8 mouse cellular contexts compared by ENCODE assay signal in the genomic region with DNA sequence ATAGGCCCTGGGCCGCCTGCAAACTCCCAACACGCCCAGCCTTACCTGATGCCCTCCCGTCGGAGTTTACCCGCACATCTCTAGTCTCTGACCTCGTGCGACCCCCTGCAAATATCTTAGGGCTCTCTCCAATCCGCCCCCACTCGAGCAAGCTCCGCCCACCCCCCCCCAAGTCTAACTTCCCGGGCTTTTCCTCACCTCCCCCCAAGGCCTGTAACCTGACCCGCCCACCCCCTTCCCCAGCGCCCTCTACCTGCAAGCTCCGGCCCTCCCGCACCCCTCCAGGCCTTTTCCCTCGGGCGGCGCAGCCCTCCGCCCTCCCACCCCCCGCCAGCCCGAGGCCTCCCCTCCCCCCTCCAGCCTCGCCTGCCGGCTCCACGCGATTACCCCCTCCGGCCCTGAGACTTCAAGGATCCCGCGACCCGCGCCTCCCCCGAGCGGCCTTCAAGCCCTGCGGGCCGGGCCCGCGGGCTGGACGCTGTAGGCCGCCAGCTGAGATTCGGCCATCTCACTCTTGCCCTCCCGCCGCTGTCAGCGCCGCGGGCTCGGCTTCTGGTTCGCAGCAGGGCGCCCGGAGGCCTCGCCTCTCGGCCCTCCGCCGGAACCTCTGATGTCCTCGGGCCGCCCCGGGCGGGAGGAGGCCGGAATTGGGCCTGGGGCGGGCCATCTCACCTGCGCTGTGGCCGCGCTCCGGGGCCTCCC. TPM values are rescaled to one million over a fixed set of nuclear protein-coding genes. Genes with fewer than 3 reads are reported as not detected.
DNase-seq lines count a peak whose midpoint lies in the region; ATAC-seq and TF ChIP-seq lines count a peak whose summit lies in the region.

No protein-coding gene starts in this region.

- under 1% methylated on average over 57 of the region's 62 CpGs for WGBS in kidney, adult 2 months
- WGBS in forebrain, embryonic 15.5 days: under 1% methylated on average over 57 of the region's 62 CpGs
- under 1% methylated on average over 51 of the region's 62 CpGs for WGBS in midbrain, embryonic 16.5 days

- H3K27ac ChIP-seq in kidney, adult 2 months (ENCODE audit: insufficient read depth, low read depth, low read length): peak overlapping the region; percentile 73
- H3K27ac ChIP-seq in forebrain, embryonic 15.5 days (replicated peaks): peak overlapping the region; percentile 88
- H3K27ac ChIP-seq in midbrain, embryonic 16.5 days (ENCODE audit: low read length): peak overlapping the region; percentile 87

- peak overlapping the region; percentile 87 for H3K4me2 ChIP-seq in forebrain, embryonic 15.5 days (replicated peaks)
- peak overlapping the region; percentile 92 for H3K4me2 ChIP-seq in midbrain, embryonic 16.5 days (ENCODE audit: low read length)

- TF ChIP-seq CTCF in kidney, adult 2 months (conservative IDR thresholded peaks at IDR 0.05; ENCODE audit: insufficient read depth, insufficient read length, low read depth, low read length): no peak

- no peaks in the 10 kb centered on the region for H3K27me3 ChIP-seq in kidney, adult 2 months (replicated peaks; ENCODE audit: control insufficient read depth, insufficient read depth, low read length)
- no peaks in the 10 kb centered on the region for H3K27me3 ChIP-seq in forebrain, embryonic 15.5 days
- H3K27me3 ChIP-seq in midbrain, embryonic 16.5 days (ENCODE audit: control insufficient read depth, insufficient read depth, low read depth, low read length): no peaks in the 10 kb centered on the region

- H3K9ac ChIP-seq in forebrain, embryonic 15.5 days (replicated peaks): peak overlapping the region; percentile 99
- peak overlapping the region; percentile 99 for H3K9ac ChIP-seq in midbrain, embryonic 16.5 days (ENCODE audit: low read depth, low read length)

- no peaks in the 10 kb centered on the region for H3K9me3 ChIP-seq in forebrain, embryonic 15.5 days
- H3K9me3 ChIP-seq in midbrain, embryonic 16.5 days (replicated peaks; ENCODE audit: control insufficient read depth, low read length, poor library complexity, severe bottlenecking): no peaks in the 10 kb centered on the region

- intact Hi-C loops in gastrocnemius, postnatal 14 days (cut with DNase I; ENCODE audit: low total_unique reads): no loop called here

- ATAC-seq in forebrain, embryonic 15.5 days (replicated peaks): peak; percentile 29
- ATAC-seq in midbrain, embryonic 16.5 days: peak; percentile 19

- TF ChIP-seq POLR2A in kidney, adult 2 months (IDR thresholded peaks at IDR 0.05; ENCODE audit: low read depth, low read length): no peak

- H3K4me3 ChIP-seq in kidney, adult 2 months (ENCODE audit: insufficient read depth, low read depth, low read length): peak overlapping the region; percentile 88
- peak overlapping the region; percentile 98 for H3K4me3 ChIP-seq in forebrain, embryonic 15.5 days
- H3K4me3 ChIP-seq in midbrain, embryonic 16.5 days (ENCODE audit: low read depth, low read length): peak overlapping the region; percentile 100

- no peaks in the 10 kb centered on the region for H3K36me3 ChIP-seq in kidney, adult 2 months (ENCODE audit: control insufficient read depth, insufficient read depth, low read length)
- peaks cover 8% of the 10 kb centered on the region; the same call in 1 of the 2 replicates for H3K36me3 ChIP-seq in forebrain, embryonic 15.5 days
- H3K36me3 ChIP-seq in midbrain, embryonic 16.5 days (ENCODE audit: control insufficient read depth, insufficient read depth, low read length): peaks cover 3% of the 10 kb centered on the region; the same call in 1 of the 2 replicates

- DNase-seq in kidney, adult 2 months: peak; percentile 54
- no peak for DNase-seq in kidney, adult 8-10 months
- DNase-seq in R1 (ENCODE audit: low read depth, low spot score): peak; percentile 91
- DNase-seq in kidney, postnatal 36 days: peak; percentile 34 to 59
- DNase-seq in layer of hippocampus, postnatal 36 days: no peak
- no peak for DNase-seq in gastrocnemius, postnatal 14 days

- peaks cover 26% of the 10 kb centered on the region for H3K4me1 ChIP-seq in kidney, adult 2 months (ENCODE audit: control insufficient read depth, insufficient read depth, low read length)
- H3K4me1 ChIP-seq in forebrain, embryonic 15.5 days: peaks cover 46% of the 10 kb centered on the region
- H3K4me1 ChIP-seq in midbrain, embryonic 16.5 days (ENCODE audit: control insufficient read depth, insufficient read depth, low read length): peaks cover 37% of the 10 kb centered on the region

RNA-seq across cellular contexts. Expression of a gene that starts 0.5 kb away (rescaled TPM):
- polyA plus RNA-seq in kidney, adult 2 months (2012; rRNA removed): 85.8 and 93.9 TPM in 2 replicates
- polyA plus RNA-seq in forebrain, embryonic 15.5 days (2015; fragmentation: Nextera tagmentation; extraction: Ambion mirVana): 15.5 and 16.4 TPM in 2 replicates
- polyA plus RNA-seq in midbrain, embryonic 16.5 days (2015; fragmentation: Nextera tagmentation; extraction: Ambion mirVana): 13.0 and 14.2 TPM in 2 replicates
- 10 to 100 TPM; 85.9 to 92.2 TPM for total RNA-seq in layer of hippocampus, postnatal 36 days (2021)
- 10 to 100 TPM; 25.7 to 33.6 TPM for total RNA-seq in gastrocnemius, postnatal 14 days (2021)

RNA-seq across cellular contexts. Expression of a gene that starts 1.0 kb away (rescaled TPM):
- 73.7 and 98.9 TPM in 2 replicates for polyA plus RNA-seq in kidney, adult 2 months (2012; rRNA removed)
- 62.4 and 64.0 TPM in 2 replicates for polyA plus RNA-seq in forebrain, embryonic 15.5 days (2015; fragmentation: Nextera tagmentation; extraction: Ambion mirVana)
- polyA plus RNA-seq in midbrain, embryonic 16.5 days (2015; fragmentation: Nextera tagmentation; extraction: Ambion mirVana): 59.0 and 68.1 TPM in 2 replicates
- 100 to 1,000 TPM in 1 of 2 experiments, 10 to 100 TPM in 1; 95.2 to 115 TPM for total RNA-seq in layer of hippocampus, postnatal 36 days (2021)
- 10 to 100 TPM; 26.0 to 36.2 TPM for total RNA-seq in gastrocnemius, postnatal 14 days (2021)

RNA-seq across cellular contexts. Expression of a gene that starts 14.1 kb away (rescaled TPM):
- 3.2 and 4.1 TPM in 2 replicates for polyA plus RNA-seq in kidney, adult 2 months (2012; rRNA removed)
- 2.1 and 2.5 TPM in 2 replicates for polyA plus RNA-seq in forebrain, embryonic 15.5 days (2015; fragmentation: Nextera tagmentation; extraction: Ambion mirVana)
- 2.2 and 3.1 TPM in 2 replicates for polyA plus RNA-seq in midbrain, embryonic 16.5 days (2015; fragmentation: Nextera tagmentation; extraction: Ambion mirVana)
- 1 to 10 TPM; 1.2 to 2.0 TPM for total RNA-seq in layer of hippocampus, postnatal 36 days (2021)
- 1 to 10 TPM; 2.7 to 2.9 TPM for total RNA-seq in gastrocnemius, postnatal 14 days (2021)

RNA-seq across cellular contexts. Expression of a gene that starts 24.5 kb away (rescaled TPM):
- polyA plus RNA-seq in kidney, adult 2 months (2012; rRNA removed): 5.7 and 7.3 TPM in 2 replicates
- polyA plus RNA-seq in forebrain, embryonic 15.5 days (2015; fragmentation: Nextera tagmentation; extraction: Ambion mirVana): 26.0 and 33.4 TPM in 2 replicates
- 13.0 and 16.3 TPM in 2 replicates for polyA plus RNA-seq in midbrain, embryonic 16.5 days (2015; fragmentation: Nextera tagmentation; extraction: Ambion mirVana)
- total RNA-seq in layer of hippocampus, postnatal 36 days (2021): 1 to 10 TPM; 7.2 to 7.6 TPM
- 10 to 100 TPM; 10.5 to 10.8 TPM for total RNA-seq in gastrocnemius, postnatal 14 days (2021)

RNA-seq across cellular contexts. Expression of a gene that starts 35.7 kb away (rescaled TPM):
- polyA plus RNA-seq in kidney, adult 2 months (2012; rRNA removed): 0.65 and 0.81 TPM in 2 replicates
- polyA plus RNA-seq in forebrain, embryonic 15.5 days (2015; fragmentation: Nextera tagmentation; extraction: Ambion mirVana): 2.7 TPM in 2 replicates
- 0.80 and 1.1 TPM in 2 replicates for polyA plus RNA-seq in midbrain, embryonic 16.5 days (2015; fragmentation: Nextera tagmentation; extraction: Ambion mirVana)
- total RNA-seq in layer of hippocampus, postnatal 36 days (2021): not detected
- 1 to 10 TPM in 1 of 2 experiments, under 1 TPM in 1; 0.66 to 1.1 TPM for total RNA-seq in gastrocnemius, postnatal 14 days (2021)

Comparison
In these comparisons a context has a peak if more than half of its experiments do, and no peak if none do; other contexts are left out.
1. DNase-seq: peak in kidney, adult 2 months (single experiment), R1 (single experiment) and kidney, postnatal 36 days (2 of 2); none in kidney, adult 8-10 months (0 of 2), layer of hippocampus, postnatal 36 days (0 of 2) and gastrocnemius, postnatal 14 days (single experiment).
2. Peak in every context shown above with its lines, with median percentiles within 50 percentile points of each other: H3K27ac ChIP-seq and H3K4me3 ChIP-seq.